Mouse (Mus musculus) gastrocnemius, postnatal 14 days (tissue): ENCODE results near the gene Kcnk1. TPM values are rescaled to one million over a fixed set of nuclear protein-coding genes. Genes with fewer than 3 reads are reported as not detected.

Experiments used
- DNase-seq: peaks from one replicate; pipeline ENCODE4 v3.0.0; 2021; ENCODE audit warnings: mixed read lengths
- intact Hi-C: fragments of 180-260 bp; cut with DNase I; formaldehyde crosslinking; loops from one replicate; pipeline ENCODE4 v1.15.1; 2025; ENCODE audit warnings: low total_unique reads
- total RNA-seq, 2 experiments: library from RNA; stranded (reverse); gene quantifications; 2 replicates each; pipeline ENCODE4 v1.2.3; 2021

The Kcnk1 gene
- total RNA-seq, 2 experiments from 2014 or later, result 1.4 to 1.8 TPM

DNA sequence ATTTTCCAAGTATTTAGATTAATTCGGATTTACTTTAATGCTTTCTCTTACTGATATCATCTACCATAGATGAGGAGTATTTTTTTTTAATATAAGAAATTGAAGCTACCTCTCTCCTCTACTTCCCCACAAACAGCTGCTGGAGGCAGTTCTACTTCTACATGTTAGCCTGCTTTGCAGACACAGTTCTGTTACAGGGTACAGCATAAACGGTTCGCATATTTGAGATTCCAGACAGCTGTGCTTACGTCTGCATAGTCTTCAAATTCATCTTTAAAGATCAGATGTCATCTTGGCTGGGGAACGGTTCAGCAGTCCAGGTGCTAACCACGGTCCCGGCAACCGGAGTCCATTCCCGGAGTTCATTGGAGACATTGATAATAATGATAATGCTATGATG, 1.3 kb upstream of the Kcnk1 start:
- DNase-seq, result no peak
- intact Hi-C loops, result no loop called here

GRCm38 (mm10) chr8:125996031-125996839, 1.3 kb downstream of the Kcnk1 start:
- intact Hi-C loops, result no loop called here
- no peak for DNase-seq

DNA sequence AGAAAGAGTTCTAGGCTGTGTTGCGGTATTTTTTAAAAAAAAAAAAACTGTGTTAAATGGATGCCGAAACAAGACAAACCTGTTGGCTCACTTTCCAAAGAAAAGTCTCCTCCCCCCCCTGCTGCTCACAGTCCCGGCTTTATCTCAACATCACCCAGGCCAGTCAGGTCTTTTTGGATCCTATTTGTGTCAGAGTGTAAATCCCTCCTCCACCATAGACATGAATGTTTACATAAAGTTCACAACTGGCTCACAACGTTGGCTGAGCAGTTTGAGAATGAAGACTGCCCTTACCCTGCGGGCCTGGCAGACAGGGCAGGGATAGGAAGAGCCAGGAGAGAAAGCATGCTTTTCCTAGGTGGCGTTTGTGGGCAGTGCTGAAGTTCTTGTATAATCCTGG, 2.0 kb downstream of the Kcnk1 start:
- intact Hi-C loops, result no loop called here
- no peak for DNase-seq

DNA sequence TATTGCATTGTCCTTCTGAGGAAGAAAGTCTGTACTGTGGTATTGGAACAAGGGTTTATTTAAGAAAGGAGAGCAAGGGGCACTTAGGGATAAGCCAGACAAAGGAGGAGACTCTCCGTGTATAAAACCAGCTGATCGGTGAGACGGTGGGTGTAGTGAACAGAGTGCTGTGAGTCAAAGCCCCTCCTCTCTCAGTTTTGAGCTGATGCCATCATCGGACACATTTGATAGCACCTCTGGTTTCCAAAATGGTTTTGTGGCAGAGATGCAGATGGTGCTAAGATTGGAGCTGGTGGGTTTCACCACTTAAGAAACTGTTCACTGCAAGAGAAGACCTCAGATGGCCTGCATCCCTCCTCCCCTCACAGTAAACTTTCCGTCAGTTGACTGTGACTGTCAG, 2.6 kb downstream of the Kcnk1 start:
- intact Hi-C loops, result no loop called here
- DNase-seq, result no peak

- intact Hi-C loops, result no loop called here
- no peak for DNase-seq
Observed at GRCm38 (mm10) chr8:125999842-126000395, 4.9 kb downstream of the Kcnk1 start.

DNA sequence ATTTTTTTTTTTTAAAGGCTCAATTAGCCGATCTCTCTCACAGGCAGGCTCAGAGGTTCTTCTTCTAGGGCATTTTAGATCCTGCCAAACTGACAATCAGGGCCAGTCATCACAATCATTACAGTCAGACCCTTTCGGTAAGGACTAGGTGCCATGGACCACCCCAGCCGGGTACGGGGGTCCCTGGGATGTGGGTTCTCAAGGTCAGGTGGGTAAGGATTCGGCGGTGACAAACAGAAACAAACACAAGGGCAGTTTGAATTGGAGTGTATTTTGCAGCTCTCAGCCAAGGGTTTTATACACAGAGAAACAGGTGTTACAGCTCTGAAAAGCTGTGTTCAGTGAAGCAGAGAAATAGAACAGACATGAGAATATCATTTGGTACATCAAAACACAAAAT, 8.6 kb downstream of the Kcnk1 start:
- intact Hi-C loops, result no loop called here

DNA sequence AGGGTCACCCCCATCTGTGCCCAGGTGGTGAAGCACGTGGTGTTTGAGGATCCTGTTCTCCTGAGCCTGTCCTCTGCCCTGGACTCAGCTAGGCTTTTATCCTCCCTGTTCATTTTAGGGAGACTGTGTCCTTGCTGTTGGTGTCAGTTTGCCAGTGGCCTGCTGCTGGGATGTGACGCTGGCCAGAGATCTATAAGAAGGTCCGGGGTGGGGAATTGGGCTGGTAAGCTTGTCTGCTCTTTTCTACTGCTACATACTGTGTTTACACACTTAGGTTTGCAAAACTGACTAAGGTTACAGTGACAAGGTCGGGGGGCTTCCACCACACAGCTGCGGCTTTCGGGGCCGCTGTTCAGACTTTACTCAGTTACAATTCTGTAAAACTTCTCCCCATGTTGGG, 10.0 kb downstream of the Kcnk1 start:
- intact Hi-C loops, result no loop called here
- no peak for DNase-seq

More for the DNA sequence above, 8.6 kb downstream of the Kcnk1 start:
- no peak for DNase-seq

- intact Hi-C loops, result no loop called here
- DNase-seq, result no peak
Observed at GRCm38 (mm10) chr8:126006310-126006990, 11.5 kb downstream of the Kcnk1 start.

DNA sequence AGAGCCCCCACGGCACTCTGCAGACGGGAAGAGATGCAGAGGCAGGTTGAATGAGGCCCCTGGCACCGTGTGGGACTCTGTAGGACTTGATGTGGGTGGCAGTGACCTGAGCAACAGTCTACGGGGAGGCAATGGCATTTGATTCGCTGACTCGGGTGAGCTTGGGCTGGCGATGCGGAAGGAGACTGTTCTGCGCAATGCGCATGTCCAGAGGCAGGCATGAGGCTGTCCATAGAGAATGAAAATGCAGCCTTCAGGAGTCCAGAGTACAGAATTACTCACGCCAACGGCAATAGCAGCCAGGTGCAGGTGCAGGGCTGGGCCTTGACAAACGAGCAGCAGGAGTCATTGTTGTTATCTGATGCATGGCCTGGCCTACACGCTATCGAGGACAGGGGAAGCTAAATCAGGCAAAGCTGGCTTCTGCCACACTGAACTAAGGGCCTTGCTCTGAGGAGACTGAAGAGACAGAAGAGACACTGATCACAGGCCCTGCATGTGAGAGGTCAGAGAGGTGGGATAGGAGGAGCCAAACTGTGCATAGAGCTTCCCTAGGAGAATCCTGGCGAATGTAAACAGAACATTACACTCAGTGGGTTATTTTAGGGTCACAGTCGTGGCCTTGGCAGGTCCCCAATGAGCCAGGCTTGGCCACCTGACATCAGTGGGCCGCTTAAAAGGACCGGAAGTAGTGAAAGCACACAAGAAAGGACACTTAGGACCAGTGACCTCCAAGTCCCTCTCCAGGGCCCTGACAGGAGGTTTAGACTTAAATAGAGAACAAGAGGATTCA, 12.8 kb downstream of the Kcnk1 start:
- intact Hi-C loops, result no loop called here
- DNase-seq, result no peak

DNA sequence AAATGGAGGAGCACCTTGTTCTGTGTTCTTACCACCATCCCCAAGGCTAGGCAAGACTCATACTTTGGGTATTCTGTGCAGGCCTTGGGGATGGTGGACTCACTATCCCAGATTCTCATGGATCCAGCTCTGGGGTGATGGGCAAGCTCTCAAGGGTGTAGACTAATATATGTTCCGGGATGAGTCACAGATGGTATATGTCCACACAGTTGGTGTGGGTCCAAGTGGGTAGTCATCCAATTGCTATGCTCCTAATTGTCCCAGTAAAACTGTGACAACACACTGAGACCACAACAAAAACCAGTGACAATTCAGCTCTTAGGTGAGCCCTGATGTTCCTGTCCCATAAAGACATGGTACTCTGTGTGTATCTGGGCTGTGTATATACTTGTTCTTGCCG, 14.0 kb downstream of the Kcnk1 start:
- intact Hi-C loops, result no loop called here
- DNase-seq, result no peak

DNA sequence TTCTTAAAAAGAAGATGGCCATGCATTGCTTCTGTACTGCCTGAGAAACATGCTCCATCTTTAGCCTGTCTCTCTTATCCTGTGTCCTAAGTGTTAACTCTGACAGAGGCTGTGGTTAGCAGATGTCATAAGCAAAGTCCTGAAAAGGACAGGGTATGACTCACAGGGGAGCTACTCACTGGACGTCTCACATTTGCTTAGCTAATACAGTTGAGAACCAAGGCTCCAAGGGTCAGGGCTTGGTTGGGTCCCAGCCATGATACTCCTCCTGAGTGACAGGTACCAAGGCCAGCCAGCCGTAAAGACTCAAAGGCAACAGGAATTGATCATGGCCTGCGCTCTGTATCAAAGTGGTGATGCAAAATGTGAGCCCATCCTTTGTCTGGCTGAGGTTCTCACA, 15.9 kb downstream of the Kcnk1 start:
- DNase-seq, result no peak

DNA sequence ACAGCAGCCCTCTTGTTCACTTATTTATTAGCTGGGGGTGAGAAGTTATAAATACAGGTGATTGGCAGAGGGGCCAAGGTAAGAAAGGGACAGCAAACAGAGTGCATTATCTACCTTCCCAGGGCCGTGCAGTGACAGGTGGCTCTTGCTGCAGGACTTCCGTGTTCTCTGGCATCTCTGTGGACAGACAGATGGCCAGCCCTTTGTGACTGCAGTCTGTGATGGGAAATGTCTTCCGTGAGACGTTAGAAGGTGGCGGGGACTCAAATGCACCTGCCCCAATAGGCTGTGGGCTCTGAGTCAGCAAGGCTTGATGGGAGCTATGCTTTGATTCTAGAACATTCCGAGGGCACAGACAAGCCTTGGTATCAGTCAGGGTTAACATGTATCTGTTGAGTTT, 17.4 kb downstream of the Kcnk1 start:
- no peak for DNase-seq
- intact Hi-C loops, result no loop called here

More for the DNA sequence above, 15.9 kb downstream of the Kcnk1 start:
- intact Hi-C loops, result no loop called here

DNA sequence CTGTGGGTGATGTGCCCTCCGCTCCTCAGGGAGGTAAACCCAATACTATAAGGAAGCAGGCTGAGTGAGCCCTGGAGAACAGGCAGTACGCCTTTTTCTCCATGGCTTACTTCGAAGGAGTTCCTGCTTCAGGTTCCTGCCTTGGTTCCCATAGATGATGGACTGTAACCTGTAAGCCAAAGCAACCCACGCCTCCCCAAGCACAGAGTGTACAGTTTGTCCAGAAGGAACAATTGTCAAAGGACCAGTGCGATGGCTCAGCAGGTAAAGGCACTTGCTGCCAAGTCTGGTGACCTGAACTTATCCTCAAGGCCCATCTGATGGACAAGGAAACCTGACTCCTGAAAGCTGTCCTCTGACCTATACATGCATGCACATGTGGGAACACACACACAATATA, 18.7 kb downstream of the Kcnk1 start:
- no peak for DNase-seq
- intact Hi-C loops, result no loop called here

GRCm38 (mm10) chr8:126021932-126022331, 27.0 kb downstream of the Kcnk1 start:
- DNase-seq, result no peak
- intact Hi-C loops, result loop anchor here (10.0 kb wide), 1 partner anchor 1353 kb away; no protein-coding TSS in a partner anchor

DNA sequence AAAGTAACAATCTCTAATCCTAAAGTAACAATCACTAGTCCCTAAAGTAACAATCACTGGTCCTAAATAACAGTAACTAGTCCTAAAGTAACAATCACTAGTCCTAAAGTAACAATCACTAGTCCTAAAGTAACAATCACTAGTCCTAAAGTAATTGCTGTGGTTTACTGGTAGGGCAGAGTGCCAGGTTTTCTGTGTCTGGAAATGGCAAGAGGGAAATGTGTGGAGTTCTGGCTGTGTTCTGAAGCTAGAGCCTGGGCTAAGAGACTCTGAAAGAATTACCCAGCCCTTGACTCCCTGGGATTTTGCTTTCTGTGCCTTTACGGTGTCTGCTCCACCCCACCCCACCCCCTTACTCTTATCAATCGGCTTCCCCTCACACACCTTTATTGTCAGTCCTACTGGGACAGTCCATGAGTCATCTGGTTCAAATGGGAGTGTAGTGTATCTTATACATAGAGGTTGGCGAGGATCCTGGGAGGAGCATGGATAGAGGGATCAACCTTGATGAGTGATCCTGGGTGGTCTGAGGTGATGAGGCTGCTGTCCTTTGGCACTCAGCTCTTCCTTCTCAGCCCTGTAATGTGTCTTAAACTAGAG, 28.8 kb downstream of the Kcnk1 start:
- no peak for DNase-seq

DNA sequence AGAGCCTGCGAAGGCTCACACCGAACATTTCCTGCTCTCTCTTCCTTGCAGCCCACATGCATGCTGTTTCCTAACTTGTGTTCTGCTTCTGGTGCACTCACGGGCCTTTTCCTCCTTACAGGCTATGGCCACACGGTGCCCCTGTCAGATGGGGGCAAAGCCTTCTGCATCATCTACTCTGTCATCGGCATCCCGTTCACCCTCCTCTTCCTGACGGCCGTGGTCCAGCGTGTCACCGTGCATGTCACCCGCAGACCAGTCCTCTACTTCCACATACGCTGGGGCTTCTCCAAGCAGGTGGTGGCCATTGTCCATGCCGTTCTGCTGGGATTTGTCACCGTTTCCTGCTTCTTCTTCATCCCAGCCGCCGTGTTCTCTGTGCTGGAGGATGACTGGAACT, 29.9 kb downstream of the Kcnk1 start:
- no peak for DNase-seq
- intact Hi-C loops, result loop anchor here (10.0 kb wide), 1 partner anchor 1350 kb away; no protein-coding TSS in a partner anchor

More for the DNA sequence above, 28.8 kb downstream of the Kcnk1 start:
- intact Hi-C loops, result loop anchor here (10.0 kb wide), 1 partner anchor 1351 kb away; no protein-coding TSS in a partner anchor

GRCm38 (mm10) chr8:126026121-126026520, 31.2 kb downstream of the Kcnk1 start:
- intact Hi-C loops, result loop anchor here (10.0 kb wide), 1 partner anchor 1349 kb away; no protein-coding TSS in a partner anchor
- no peak for DNase-seq

GRCm38 (mm10) chr8:126026584-126026983, 31.6 kb downstream of the Kcnk1 start:
- intact Hi-C loops, result loop anchor here (10.0 kb wide), 1 partner anchor 1348 kb away; no protein-coding TSS in a partner anchor
- DNase-seq, result no peak

GRCm38 (mm10) chr8:126027486-126027885, 32.5 kb downstream of the Kcnk1 start:
- intact Hi-C loops, result loop anchor here (10.0 kb wide), 1 partner anchor 1347 kb away; no protein-coding TSS in a partner anchor
- DNase-seq, result no peak
